Mouse (Mus musculus): Measurements from ENCODE around the gene Fam229b. TPM values are rescaled to one million over a fixed set of nuclear protein-coding genes. Genes with fewer than 3 reads are reported as not detected.

Gene Fam229b
- polyA plus RNA-seq, 1 experiment, result 30.1 TPM

- Histone ChIP-seq H3K4me3 (ENCODE audit: insufficient read depth, low read length) (no peak overlapping the region), H3K27ac (ENCODE audit: insufficient read depth, low read length) (no peak overlapping the region), H3K4me1 (ENCODE audit: control insufficient read depth, insufficient read depth, low read length) (no peaks in the 10 kb centered on the region)
- TF ChIP-seq CTCF (IDR thresholded peaks at IDR 0.05; ENCODE audit: extremely low read depth, insufficient read depth, low read length) (no peak), POLR2A (IDR thresholded peaks at IDR 0.05; ENCODE audit: extremely low read depth, insufficient read depth, low read length) (no peak)
These were observed 7.1 kb upstream of the Fam229b start for GRCm38 (mm10) chr10:39140843-39141242.

GRCm38 (mm10) chr10:39138761-39139160 lies 5.0 kb upstream of the Fam229b start:
- no peak overlapping the region for H3K27ac ChIP-seq (ENCODE audit: insufficient read depth, low read length)
- H3K4me1 ChIP-seq (ENCODE audit: control insufficient read depth, insufficient read depth, low read length), result no peaks in the 10 kb centered on the region
- TF ChIP-seq POLR2A (IDR thresholded peaks at IDR 0.05; ENCODE audit: extremely low read depth, insufficient read depth, low read length) (no peak), CTCF (IDR thresholded peaks at IDR 0.05; ENCODE audit: extremely low read depth, insufficient read depth, low read length) (no peak)
- no peak overlapping the region for H3K4me3 ChIP-seq (ENCODE audit: insufficient read depth, low read length)

- Histone ChIP-seq H3K4me3 (ENCODE audit: insufficient read depth, low read length) (no peak overlapping the region), H3K4me1 (ENCODE audit: control insufficient read depth, insufficient read depth, low read length) (no peaks in the 10 kb centered on the region), H3K27ac (ENCODE audit: insufficient read depth, low read length) (no peak overlapping the region)
- TF ChIP-seq POLR2A (IDR thresholded peaks at IDR 0.05; ENCODE audit: extremely low read depth, insufficient read depth, low read length), result no peak
- TF ChIP-seq CTCF (IDR thresholded peaks at IDR 0.05; ENCODE audit: extremely low read depth, insufficient read depth, low read length), result no peak
These were observed 4.1 kb upstream of the Fam229b start for GRCm38 (mm10) chr10:39137766-39138165.

GRCm38 (mm10) chr10:39121412-39121811 lies 12.3 kb downstream of the Fam229b start:
- Histone ChIP-seq H3K27ac (ENCODE audit: insufficient read depth, low read length) (no peak overlapping the region), H3K4me1 (ENCODE audit: control insufficient read depth, insufficient read depth, low read length) (no peaks in the 10 kb centered on the region), H3K4me3 (ENCODE audit: insufficient read depth, low read length) (no peak overlapping the region)
- TF ChIP-seq POLR2A (IDR thresholded peaks at IDR 0.05; ENCODE audit: extremely low read depth, insufficient read depth, low read length) (no peak), CTCF (IDR thresholded peaks at IDR 0.05; ENCODE audit: extremely low read depth, insufficient read depth, low read length) (0 out of 2 replicates have a peak, but pooled peaks have one; percentile 11)

- H3K4me3 ChIP-seq (ENCODE audit: insufficient read depth, low read length), result no peak overlapping the region
- no peak overlapping the region for H3K27ac ChIP-seq (ENCODE audit: insufficient read depth, low read length)
- TF ChIP-seq CTCF (IDR thresholded peaks at IDR 0.05; ENCODE audit: extremely low read depth, insufficient read depth, low read length) (no peak), POLR2A (IDR thresholded peaks at IDR 0.05; ENCODE audit: extremely low read depth, insufficient read depth, low read length) (no peak)
These were observed 24.2 kb downstream of the Fam229b start for GRCm38 (mm10) chr10:39109489-39109874.

GRCm38 (mm10) chr10:39108837-39109488 lies 24.8 kb downstream of the Fam229b start:
- Histone ChIP-seq H3K27ac (ENCODE audit: insufficient read depth, low read length) (no peak overlapping the region), H3K4me1 (ENCODE audit: control insufficient read depth, insufficient read depth, low read length) (no peaks in the 10 kb centered on the region)
- TF ChIP-seq CTCF (IDR thresholded peaks at IDR 0.05; ENCODE audit: extremely low read depth, insufficient read depth, low read length) (no peak), POLR2A (IDR thresholded peaks at IDR 0.05; ENCODE audit: extremely low read depth, insufficient read depth, low read length) (no peak)

More at GRCm38 (mm10) chr10:39109489-39109874, 24.2 kb downstream of the Fam229b start:
- no peaks in the 10 kb centered on the region for H3K4me1 ChIP-seq (ENCODE audit: control insufficient read depth, insufficient read depth, low read length)

GRCm38 (mm10) chr10:39106935-39107334 lies 26.8 kb downstream of the Fam229b start:
- no peak overlapping the region for H3K27ac ChIP-seq (ENCODE audit: insufficient read depth, low read length)
- TF ChIP-seq POLR2A (IDR thresholded peaks at IDR 0.05; ENCODE audit: extremely low read depth, insufficient read depth, low read length) (no peak), CTCF (IDR thresholded peaks at IDR 0.05; ENCODE audit: extremely low read depth, insufficient read depth, low read length) (no peak)
- no peak overlapping the region for H3K4me3 ChIP-seq (ENCODE audit: insufficient read depth, low read length)
- no peaks in the 10 kb centered on the region for H3K4me1 ChIP-seq (ENCODE audit: control insufficient read depth, insufficient read depth, low read length)

More at GRCm38 (mm10) chr10:39108837-39109488, 24.8 kb downstream of the Fam229b start:
- H3K4me3 ChIP-seq (ENCODE audit: insufficient read depth, low read length), result no peak overlapping the region

- Histone ChIP-seq H3K27ac (ENCODE audit: insufficient read depth, low read length) (no peak overlapping the region), H3K4me3 (ENCODE audit: insufficient read depth, low read length) (no peak overlapping the region), H3K4me1 (ENCODE audit: control insufficient read depth, insufficient read depth, low read length) (no peaks in the 10 kb centered on the region)
- TF ChIP-seq CTCF (IDR thresholded peaks at IDR 0.05; ENCODE audit: extremely low read depth, insufficient read depth, low read length), result no peak
- no peak for TF ChIP-seq POLR2A (IDR thresholded peaks at IDR 0.05; ENCODE audit: extremely low read depth, insufficient read depth, low read length)
These were observed 27.3 kb downstream of the Fam229b start for GRCm38 (mm10) chr10:39106413-39106812.

GRCm38 (mm10) chr10:39104803-39105449 lies 28.8 kb downstream of the Fam229b start:
- H3K27ac ChIP-seq (ENCODE audit: insufficient read depth, low read length), result no peak overlapping the region
- no peak overlapping the region for H3K4me3 ChIP-seq (ENCODE audit: insufficient read depth, low read length)
- H3K4me1 ChIP-seq (ENCODE audit: control insufficient read depth, insufficient read depth, low read length), result no peaks in the 10 kb centered on the region
- TF ChIP-seq CTCF (IDR thresholded peaks at IDR 0.05; ENCODE audit: extremely low read depth, insufficient read depth, low read length), result no peak
- TF ChIP-seq POLR2A (IDR thresholded peaks at IDR 0.05; ENCODE audit: extremely low read depth, insufficient read depth, low read length), result no peak

- H3K4me3 ChIP-seq (ENCODE audit: insufficient read depth, low read length), result no peak overlapping the region
- no peak for TF ChIP-seq CTCF (IDR thresholded peaks at IDR 0.05; ENCODE audit: extremely low read depth, insufficient read depth, low read length)
- no peak for TF ChIP-seq POLR2A (IDR thresholded peaks at IDR 0.05; ENCODE audit: extremely low read depth, insufficient read depth, low read length)
- H3K4me1 ChIP-seq (ENCODE audit: control insufficient read depth, insufficient read depth, low read length), result no peaks in the 10 kb centered on the region
- no peak overlapping the region for H3K27ac ChIP-seq (ENCODE audit: insufficient read depth, low read length)
These were observed 35.0 kb downstream of the Fam229b start for GRCm38 (mm10) chr10:39098746-39099145.

Data from cortical plate, adult 2 months (tissue).